Mouse (Mus musculus): Measurements from ENCODE around the gene B020004J07Rik.
"Not testable (repeated sequence)": the region's sequence is repeated elsewhere in the genome, so short reads cannot be mapped to it uniquely, and the experiment has no call there.

- TF ChIP-seq TAL1, GATA1 (IDR thresholded peaks at IDR 0.05; ENCODE audit: low read length): not testable (repeated sequence)
Observed at GRCm38 (mm10) chr4:101872031-101872430, 28.2 kb upstream of the B020004J07Rik start.
